Mouse (Mus musculus): ENCODE results near the gene Arl15.

GRCm38 (mm10) chr13:113862951-113863350 lies 68.6 kb downstream of the Arl15 start:
- TF ChIP-seq CTCF (IDR thresholded peaks at IDR 0.05; ENCODE audit: low read depth, low read length) = no peak
- TF ChIP-seq POLR2A (IDR thresholded peaks at IDR 0.05; ENCODE audit: borderline replicate concordance, low read depth, low read length) = no peak
